Mouse (Mus musculus): Measurements from ENCODE around the gene Rab29.

DNA sequence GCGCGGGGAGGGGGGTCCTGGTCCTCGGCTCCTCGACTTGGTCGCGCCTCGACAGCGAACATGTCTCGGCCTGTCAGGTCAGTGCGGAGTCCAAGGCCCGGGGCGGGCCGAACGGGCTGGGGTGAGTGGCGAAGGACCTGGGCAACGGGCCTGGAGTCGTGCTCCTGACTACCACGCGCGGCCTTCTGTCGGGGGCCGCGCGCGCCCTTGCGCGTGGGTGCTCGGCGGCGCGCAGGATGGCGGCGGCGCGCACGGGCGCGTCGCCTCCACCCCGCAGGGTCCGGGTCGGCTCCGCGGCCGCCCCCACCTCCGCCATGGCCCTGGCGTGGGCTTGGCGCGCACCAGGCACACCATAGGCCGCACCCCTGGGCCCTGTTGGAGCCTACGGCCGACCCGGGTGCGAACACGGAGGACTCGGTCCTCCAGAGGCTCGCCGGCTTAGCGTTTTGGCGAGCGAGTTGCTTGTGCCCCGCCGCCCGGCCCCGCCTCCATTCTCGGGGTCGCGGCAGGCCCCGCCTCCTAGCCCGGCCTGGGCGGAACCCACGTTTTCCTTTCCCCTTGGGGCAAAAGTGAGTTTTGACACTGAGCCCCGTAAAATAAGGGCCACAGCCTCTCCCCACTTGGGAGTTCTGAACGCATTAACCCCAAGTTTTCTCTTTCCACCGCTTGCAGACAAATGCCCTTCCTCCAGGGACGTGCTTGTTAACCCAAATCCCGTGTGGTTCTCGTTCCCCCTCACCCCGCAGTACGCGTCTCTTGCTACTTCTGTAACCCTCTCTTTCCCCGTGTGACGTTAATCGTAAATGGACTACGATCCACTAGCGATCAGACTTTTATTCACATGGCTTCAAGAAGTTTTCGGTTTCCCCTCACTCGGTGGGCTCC is 43.9 kb downstream of the Rab29 start:
- TF ChIP-seq CTCF (IDR thresholded peaks at IDR 0.05; ENCODE audit: low read depth) (no peak), EP300 (IDR thresholded peaks at IDR 0.05; ENCODE audit: low read depth) (no peak)
